Mouse (Mus musculus): ENCODE measurements around the gene Ralbp1.

DNA sequence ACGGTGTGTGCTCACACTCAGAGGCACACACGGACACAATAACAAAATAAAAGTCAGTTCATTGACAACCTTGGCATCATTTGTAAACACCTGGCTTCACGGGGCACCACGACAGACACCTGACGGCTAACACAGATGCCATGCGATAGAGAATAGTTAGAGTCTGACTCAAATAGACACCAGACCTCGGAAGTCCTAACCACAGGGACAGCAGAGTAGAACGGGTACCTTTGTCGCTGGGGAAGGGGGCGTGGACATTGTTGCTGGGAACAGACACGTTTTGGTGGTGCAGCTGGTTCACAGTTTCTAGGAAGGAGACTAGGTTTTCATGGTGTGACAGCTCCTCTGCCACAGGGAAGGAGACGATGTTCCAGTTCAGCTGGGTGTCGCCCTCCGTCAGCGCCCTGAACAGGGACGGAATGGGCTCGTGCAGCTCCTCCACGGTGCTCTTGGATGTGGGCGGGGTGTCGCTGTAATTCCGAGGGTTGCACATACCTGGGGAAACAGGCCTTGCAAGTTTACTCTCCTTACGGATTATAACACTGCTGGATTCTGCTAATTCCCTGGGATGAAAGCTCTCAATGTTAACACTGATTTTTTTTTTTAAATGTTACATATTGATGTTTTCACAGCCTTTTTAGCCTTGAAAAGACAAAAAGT lies 43.9 kb upstream of the Ralbp1 start:
- TF ChIP-seq CTCF (IDR thresholded peaks at IDR 0.05; ENCODE audit: low read depth) = no peak
- no peak for TF ChIP-seq EP300 (IDR thresholded peaks at IDR 0.05; ENCODE audit: low read depth)
